Mouse (Mus musculus): ENCODE data around the gene Slc22a18. TPM values are rescaled to one million over a fixed set of nuclear protein-coding genes. Genes with fewer than 3 reads are reported as not detected.

Slc22a18 gene
- under 1 TPM; 0.28 to 0.65 TPM for total RNA-seq (2021)

- DNase-seq: no peak
Measured at GRCm38 (mm10) chr7:143473347-143474101, at the start of gene Slc22a18. Gene Slc22a18 (plus strand): TSS chr7:143473736.

GRCm38 (mm10) chr7:143428142-143428813 lies 45.3 kb upstream of the Slc22a18 start:
- no peak for DNase-seq

GRCm38 (mm10) chr7:143428814-143429499 lies 44.6 kb upstream of the Slc22a18 start:
- DNase-seq: no peak

- DNase-seq: no peak
Measured at GRCm38 (mm10) chr7:143432631-143433030, 40.9 kb upstream of the Slc22a18 start.

GRCm38 (mm10) chr7:143433331-143433730 lies 40.2 kb upstream of the Slc22a18 start:
- DNase-seq: peak; percentile 32 to 36

- no peak for DNase-seq
Measured at GRCm38 (mm10) chr7:143437231-143437893, 36.2 kb upstream of the Slc22a18 start.

GRCm38 (mm10) chr7:143437894-143438581 lies 35.5 kb upstream of the Slc22a18 start:
- no peak for DNase-seq

GRCm38 (mm10) chr7:143438965-143439364 lies 34.6 kb upstream of the Slc22a18 start:
- DNase-seq: no peak

- no peak for DNase-seq
Measured at GRCm38 (mm10) chr7:143444580-143444954, 29.0 kb upstream of the Slc22a18 start.

- DNase-seq: no peak
Measured at GRCm38 (mm10) chr7:143444955-143445648, 28.4 kb upstream of the Slc22a18 start.

- no peak for DNase-seq
Measured at GRCm38 (mm10) chr7:143445651-143446460, 27.7 kb upstream of the Slc22a18 start.

GRCm38 (mm10) chr7:143447130-143447529 lies 26.4 kb upstream of the Slc22a18 start:
- DNase-seq: no peak

GRCm38 (mm10) chr7:143458963-143459331 lies 14.6 kb upstream of the Slc22a18 start:
- DNase-seq: no peak

GRCm38 (mm10) chr7:143459332-143460211 lies 14.0 kb upstream of the Slc22a18 start:
- no peak for DNase-seq

GRCm38 (mm10) chr7:143460217-143460834 lies 13.2 kb upstream of the Slc22a18 start:
- DNase-seq: no peak

GRCm38 (mm10) chr7:143460874-143461273 lies 12.7 kb upstream of the Slc22a18 start, which contains the start of gene Cdkn1c:
Gene Cdkn1c (minus strand): TSS chr7:143461050.
- peak; percentile 75 to 85 for DNase-seq

- no peak for DNase-seq
Measured at GRCm38 (mm10) chr7:143461294-143461870, 12.2 kb upstream of the Slc22a18 start.

GRCm38 (mm10) chr7:143461920-143462319 lies 11.6 kb upstream of the Slc22a18 start:
- no peak for DNase-seq

GRCm38 (mm10) chr7:143462516-143462915 lies 11.0 kb upstream of the Slc22a18 start:
- DNase-seq: no peak
